Mouse (Mus musculus) embryonic stem cell, embryonic (primary cell): ENCODE measurements around the gene Eef1g.

Experiments used
- CTCF ChIA-PET, 4 experiments: fragments of 300-600 bp in 2 of 4; fragments of 350-600 bp in 2 of 4; sonication (Branson Sonifier 250); formaldehyde crosslinking; loops; one replicate each; lab custom pipeline; 2022; ENCODE audit warnings: inconsistent platforms in 2 of 4; lab: Charles Lee
- POLR2A ChIA-PET, 4 experiments: fragments of 300-600 bp in 2 of 4; fragments of 350-600 bp in 2 of 4; sonication (Branson Sonifier 250); formaldehyde crosslinking; loops; one replicate each; lab custom pipeline; 2022; ENCODE audit warnings: antibody characterized with exemption in 4 of 4, inconsistent platforms in 1 of 4; lab: Charles Lee

Gene Eef1g

DNA sequence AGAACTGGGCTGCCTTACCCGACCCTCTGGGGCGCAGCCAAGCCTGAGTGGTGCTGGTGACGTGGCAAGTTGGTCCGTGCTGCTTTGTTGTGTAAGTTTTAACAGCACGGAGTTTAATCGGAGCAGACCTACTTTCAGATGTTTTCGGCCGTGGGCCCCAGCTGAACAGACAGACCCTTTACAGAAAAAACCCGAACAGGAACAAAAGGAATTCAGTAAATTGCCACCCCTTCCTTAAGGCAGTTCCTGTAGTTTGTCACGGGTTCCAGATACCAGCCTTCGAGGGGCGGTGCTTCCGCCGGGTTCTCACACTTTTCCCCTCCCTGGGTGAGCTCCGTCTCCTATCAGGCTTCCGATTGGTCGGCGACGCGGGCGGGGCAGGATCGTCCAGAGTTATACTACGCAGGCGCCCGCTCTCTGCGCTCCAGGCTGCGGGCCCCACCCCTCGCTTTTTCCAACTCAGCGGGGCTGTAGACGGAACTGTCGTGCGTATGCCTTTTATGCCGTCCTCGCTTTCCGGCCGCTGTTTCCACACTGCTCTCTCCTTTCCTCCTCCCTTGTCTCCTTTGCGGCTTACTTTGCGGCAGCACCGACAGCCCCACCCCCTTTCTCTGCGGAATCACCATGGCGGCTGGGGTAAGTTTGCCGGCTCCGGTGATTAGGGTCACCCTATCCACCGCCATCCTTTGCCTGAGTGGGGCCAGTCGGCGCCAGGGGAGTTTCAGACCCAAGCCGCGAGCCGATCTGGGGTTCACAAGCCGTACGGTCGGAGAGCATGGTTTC, at the start of gene Eef1g:
Gene Eef1g, plus strand, starts transcription at position 452 of the 783 bp plus-strand sequence.
- POLR2A ChIA-PET = interaction anchor here (0.6 to 23.4 kb wide), 205 partner anchors 9 to 1701 kb away, joined by 3 to 604 read pairs (median 6); partner anchors contain the start of genes Gng3 (in 4 of the 4), Hnrnpul2 (in 4 of the 4), Ttc9c (in 4 of the 4) and Uqcc3 (in 4 of the 4)
- CTCF ChIA-PET = interaction anchor here in 3 of 4 experiments (0.5 to 1.9 kb wide), 15 partner anchors 11 to 1468 kb away, joined by 3 to 7 read pairs (median 3); partner anchors contain the start of genes Tut1 (in 2 of the 3) and Slc3a2 (in 1 of the 3)

DNA sequence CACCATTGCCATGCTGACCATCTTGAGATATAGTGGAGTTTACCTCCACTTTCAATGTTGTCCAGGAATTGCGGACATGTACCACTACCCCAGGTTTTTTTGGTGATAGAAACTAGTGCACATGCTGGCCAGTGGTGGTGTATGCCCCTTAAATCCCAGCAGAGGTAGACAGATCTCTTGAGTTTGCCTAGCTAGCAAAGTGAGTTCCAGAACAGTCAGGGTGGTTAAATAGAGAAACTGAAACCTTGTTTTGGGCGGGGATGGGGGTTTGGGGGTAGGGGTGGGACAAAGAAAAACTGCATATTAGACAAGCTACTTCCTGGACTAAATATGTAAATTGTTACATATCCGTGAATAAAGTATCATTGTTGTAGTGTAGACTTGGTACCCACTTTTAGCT, 47.8 kb upstream of the Eef1g start:
- ChIA-PET POLR2A (interaction anchor here in 3 of 4 experiments (0.8 to 16.7 kb wide), 53 partner anchors 9 to 206 kb away, joined by 3 to 191 read pairs (median 9); partner anchors contain the start of genes 1810009A15Rik (in 3 of the 3), Eef1g (in 3 of the 3), Gm49416 (in 3 of the 3) and Tmem179b (in 3 of the 3)), CTCF (interaction anchor here in 1 of 4 experiments (0.6 kb wide), 1 partner anchor 1641 kb away, joined by 3 read pairs; no protein-coding TSS in a partner anchor)

DNA sequence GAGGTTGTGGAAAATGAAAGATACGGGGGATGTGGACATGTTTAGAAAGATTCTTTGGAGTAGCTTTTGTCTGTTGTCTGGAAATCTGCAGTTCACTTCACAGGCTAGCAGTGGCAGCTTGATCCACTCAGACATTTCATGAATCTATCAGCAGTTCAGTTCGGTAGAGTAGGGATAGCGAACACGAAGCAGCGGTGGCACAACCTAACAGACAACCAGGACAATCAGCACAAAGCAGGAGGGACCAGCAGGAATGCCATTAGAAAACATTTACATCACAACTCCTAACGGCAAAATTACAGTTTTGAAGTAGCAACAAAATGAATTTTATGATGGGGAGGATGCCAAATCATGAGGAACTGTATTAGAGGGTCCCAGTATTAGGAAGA, 47.2 kb upstream of the Eef1g start:
- ChIA-PET CTCF (interaction anchor here in 2 of 4 experiments (0.8 to 1.0 kb wide), 2 partner anchors 89 to 201 kb away, joined by 3 read pairs; no protein-coding TSS in a partner anchor), POLR2A (interaction anchor here (0.7 to 16.7 kb wide), 87 partner anchors 8 to 206 kb away, joined by 3 to 191 read pairs (median 7); partner anchors contain the start of genes 1810009A15Rik (in 4 of the 4), Gm49416 (in 4 of the 4), Eef1g (in 3 of the 4) and Ganab (in 3 of the 4))

DNA sequence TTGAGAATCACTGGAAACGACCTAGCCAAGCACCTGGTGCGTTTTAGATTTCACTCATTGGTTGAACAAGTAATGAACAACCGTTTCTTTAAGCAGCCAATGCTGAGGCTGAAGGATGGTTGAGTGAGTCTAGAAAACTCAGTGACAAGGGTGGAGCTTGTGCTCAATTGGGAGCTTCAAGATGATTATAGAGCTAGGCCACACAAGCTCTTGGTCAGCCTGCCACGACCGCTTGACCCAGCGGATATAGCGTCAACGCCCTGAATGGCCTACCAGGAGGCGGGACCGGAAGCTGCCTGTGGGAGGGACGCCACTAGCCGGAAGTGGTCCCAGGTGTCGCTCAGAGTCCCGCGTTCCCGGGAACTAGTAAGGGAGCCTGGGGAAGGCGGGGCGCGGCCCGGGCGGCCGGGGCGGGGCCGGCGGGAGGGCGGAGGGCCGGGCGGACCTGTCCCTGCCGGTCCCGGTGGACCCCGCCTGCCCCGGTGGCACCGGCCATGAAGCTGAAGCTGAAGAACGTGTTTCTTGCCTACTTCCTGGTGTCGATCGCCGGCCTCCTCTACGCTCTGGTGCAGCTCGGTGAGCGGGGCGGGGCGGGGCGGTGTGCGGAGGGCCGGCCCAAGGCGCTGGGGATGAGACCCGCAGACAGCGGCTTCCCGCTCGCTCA, 46.6 kb upstream of the Eef1g start, which contains the start of gene B3gat3:
Gene B3gat3, plus strand, starts transcription at position 302 of the 664 bp plus-strand sequence.
- ChIA-PET CTCF (interaction anchor here in 3 of 4 experiments (0.8 to 1.2 kb wide), 4 partner anchors 9 to 202 kb away, joined by 3 read pairs; partner anchors contain the start of genes Eml3 (in 1 of the 3) and Rom1 (in 1 of the 3)), POLR2A (interaction anchor here (0.6 to 16.7 kb wide), 100 partner anchors 8 to 1438 kb away, joined by 3 to 191 read pairs (median 6); partner anchors contain the start of genes 1810009A15Rik (in 4 of the 4), Gm49416 (in 4 of the 4), Eef1g (in 3 of the 4) and Ganab (in 3 of the 4))

DNA sequence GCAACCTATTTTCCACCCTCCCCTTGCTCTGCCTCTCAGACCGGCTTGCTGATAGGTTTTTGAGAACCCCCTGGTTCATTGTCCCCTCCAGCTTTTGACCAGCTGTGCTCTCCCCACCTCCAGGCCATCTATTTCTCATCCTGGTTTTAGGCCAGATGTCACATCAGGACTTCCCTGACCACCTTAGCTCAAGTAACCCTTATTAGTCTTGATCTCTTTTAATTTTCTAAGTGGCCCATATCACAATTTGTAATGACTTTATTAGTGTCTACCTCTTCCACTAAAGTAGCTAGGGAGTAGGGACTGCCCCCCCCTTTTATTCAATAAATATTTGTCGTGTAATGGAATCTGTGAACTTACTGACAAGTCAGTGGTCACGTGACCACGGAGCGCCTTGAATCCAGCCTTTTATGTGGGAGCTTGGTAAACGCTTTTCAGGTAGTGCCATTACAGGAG, 46.0 kb upstream of the Eef1g start:
- CTCF ChIA-PET = interaction anchor here in 3 of 4 experiments (0.7 to 1.2 kb wide), 5 partner anchors 9 to 203 kb away, joined by 3 to 9 read pairs (median 3); partner anchors contain the start of genes Eml3 (in 1 of the 3) and Rom1 (in 1 of the 3)
- POLR2A ChIA-PET = interaction anchor here (0.6 to 16.7 kb wide), 86 partner anchors 8 to 1438 kb away, joined by 3 to 191 read pairs (median 6); partner anchors contain the start of genes 1810009A15Rik (in 4 of the 4), Gm49416 (in 4 of the 4), Eef1g (in 3 of the 4) and Eml3 (in 3 of the 4)

DNA sequence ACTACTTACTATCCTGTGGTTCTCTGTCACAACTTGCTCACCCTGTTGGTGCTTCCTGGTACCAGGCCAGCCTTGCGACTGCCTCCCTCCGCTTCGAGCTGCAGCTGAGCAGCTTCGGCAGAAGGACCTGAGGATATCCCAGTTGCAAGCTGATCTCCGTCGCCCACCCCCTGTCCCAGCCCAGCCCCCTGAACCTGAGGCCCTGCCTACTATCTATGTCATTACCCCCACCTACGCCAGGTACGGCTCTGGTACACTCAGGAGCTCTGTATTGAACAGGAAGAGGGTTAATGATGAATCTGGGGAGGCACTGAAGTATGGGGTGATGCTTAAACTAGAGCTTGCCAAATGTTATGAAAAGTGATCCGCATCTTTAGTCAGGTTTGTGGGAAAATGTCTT, 45.1 kb upstream of the Eef1g start:
- POLR2A ChIA-PET = interaction anchor here (0.6 to 16.7 kb wide), 43 partner anchors 8 to 206 kb away, joined by 3 to 191 read pairs (median 8); partner anchors contain the start of genes Eef1g (in 3 of the 4), 1810009A15Rik (in 2 of the 4), Eml3 (in 2 of the 4) and Ganab (in 2 of the 4)
- CTCF ChIA-PET = interaction anchor here in 2 of 4 experiments (0.7 to 1.2 kb wide), 4 partner anchors 18 to 1288 kb away, joined by 3 to 9 read pairs (median 4); no protein-coding TSS in a partner anchor

DNA sequence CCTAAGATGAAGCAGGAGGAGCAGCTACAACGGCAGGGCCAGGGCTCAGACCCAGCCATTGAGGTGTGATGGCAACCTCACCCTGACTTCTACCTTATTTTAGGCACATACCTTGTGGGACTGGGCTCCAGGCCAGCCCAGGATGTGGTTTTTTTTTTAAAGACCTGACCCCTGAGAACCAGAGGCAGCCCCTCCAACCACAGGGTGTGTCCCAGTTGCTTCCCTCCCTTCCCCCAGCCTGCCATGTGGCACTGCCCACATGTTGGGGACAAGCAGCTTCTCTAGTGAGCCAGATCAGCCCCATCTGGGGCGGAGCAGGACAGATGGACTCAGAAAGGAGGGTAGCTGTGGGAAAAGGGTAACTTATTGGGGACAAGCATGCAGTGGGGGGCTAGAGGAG, 40.1 kb upstream of the Eef1g start:
- CTCF ChIA-PET = no interaction called here
- POLR2A ChIA-PET = interaction anchor here (0.5 to 16.7 kb wide), 15 partner anchors 8 to 199 kb away, joined by 3 to 191 read pairs (median 6); partner anchors contain the start of genes Mta2 (in 3 of the 4), 1810009A15Rik (in 2 of the 4), Gm49416 (in 2 of the 4) and Tut1 (in 2 of the 4)

DNA sequence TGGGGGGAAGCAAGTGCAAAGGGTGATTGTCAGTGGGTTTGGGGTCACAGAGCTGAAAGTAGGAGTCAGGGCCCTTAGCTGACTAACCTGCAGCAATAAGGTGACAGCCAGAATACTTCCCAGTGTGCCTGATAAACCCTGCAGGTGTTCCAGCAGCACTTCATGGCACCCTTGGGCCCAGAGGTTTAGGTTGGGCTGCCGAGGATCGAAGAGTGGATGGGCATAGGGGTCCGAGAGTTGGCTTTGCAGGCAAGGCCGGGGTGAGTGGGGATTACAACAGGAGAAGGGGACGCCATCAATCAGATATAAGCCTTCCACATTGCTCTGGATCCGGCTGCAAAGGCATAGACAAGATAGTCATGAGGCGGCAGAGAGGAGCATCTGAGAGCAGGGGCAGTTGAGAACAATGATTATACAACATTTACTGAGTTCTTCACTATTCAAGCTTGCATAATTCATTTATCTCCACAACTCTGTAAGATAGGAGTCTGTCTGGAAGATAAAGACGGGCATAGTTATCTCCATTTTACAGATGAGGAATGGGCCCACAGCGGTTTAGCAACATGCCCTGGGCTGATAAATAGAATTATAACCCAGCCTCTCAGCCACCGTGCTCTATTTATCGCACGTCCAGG, 38.8 kb upstream of the Eef1g start:
- ChIA-PET CTCF (no interaction called here), POLR2A (interaction anchor here in 3 of 4 experiments (0.6 to 16.7 kb wide), 12 partner anchors 9 to 1597 kb away, joined by 3 to 191 read pairs (median 8); partner anchors contain the start of genes Mta2 (in 2 of the 3), 1810009A15Rik (in 1 of the 3), Cpsf7 (in 1 of the 3) and Ganab (in 1 of the 3))

DNA sequence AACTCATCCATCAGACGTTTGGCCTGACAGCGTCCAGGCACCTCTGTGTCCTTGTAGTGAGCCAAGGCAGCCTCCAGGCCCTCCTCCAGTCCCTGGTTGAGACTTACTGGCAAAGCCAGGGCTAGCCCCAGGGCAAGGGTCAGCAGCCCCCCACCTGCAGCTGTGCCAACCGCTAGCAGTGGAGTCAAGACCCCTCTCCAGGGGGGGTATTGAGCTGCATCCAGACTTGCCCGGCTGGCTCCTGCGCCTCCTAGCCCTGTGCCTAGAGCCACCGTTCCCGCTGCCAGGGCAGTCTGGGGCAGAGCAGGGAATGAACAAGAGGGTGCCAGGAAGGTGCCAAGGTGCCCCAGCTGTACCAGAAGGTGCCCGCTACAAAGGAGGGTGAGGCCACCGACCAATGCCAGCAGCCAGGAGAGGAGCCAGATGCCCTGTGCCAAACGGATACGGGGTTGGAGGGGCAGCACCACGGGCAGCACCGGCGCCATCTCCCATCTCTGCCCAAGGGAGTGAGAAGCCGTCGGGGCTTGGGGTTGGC, 38.1 kb upstream of the Eef1g start:
- ChIA-PET CTCF (interaction anchor here in 1 of 4 experiments (1.0 to 1.5 kb wide), 2 partner anchors 8 to 13 kb away, joined by 3 to 5 read pairs; partner anchors contain the start of gene Mta2), POLR2A (interaction anchor here (0.6 to 16.7 kb wide), 36 partner anchors 8 to 1596 kb away, joined by 3 to 191 read pairs (median 4); partner anchors contain the start of genes Mta2 (in 3 of the 4), 1810009A15Rik (in 2 of the 4), B3gat3 (in 2 of the 4) and Eef1g (in 2 of the 4))

DNA sequence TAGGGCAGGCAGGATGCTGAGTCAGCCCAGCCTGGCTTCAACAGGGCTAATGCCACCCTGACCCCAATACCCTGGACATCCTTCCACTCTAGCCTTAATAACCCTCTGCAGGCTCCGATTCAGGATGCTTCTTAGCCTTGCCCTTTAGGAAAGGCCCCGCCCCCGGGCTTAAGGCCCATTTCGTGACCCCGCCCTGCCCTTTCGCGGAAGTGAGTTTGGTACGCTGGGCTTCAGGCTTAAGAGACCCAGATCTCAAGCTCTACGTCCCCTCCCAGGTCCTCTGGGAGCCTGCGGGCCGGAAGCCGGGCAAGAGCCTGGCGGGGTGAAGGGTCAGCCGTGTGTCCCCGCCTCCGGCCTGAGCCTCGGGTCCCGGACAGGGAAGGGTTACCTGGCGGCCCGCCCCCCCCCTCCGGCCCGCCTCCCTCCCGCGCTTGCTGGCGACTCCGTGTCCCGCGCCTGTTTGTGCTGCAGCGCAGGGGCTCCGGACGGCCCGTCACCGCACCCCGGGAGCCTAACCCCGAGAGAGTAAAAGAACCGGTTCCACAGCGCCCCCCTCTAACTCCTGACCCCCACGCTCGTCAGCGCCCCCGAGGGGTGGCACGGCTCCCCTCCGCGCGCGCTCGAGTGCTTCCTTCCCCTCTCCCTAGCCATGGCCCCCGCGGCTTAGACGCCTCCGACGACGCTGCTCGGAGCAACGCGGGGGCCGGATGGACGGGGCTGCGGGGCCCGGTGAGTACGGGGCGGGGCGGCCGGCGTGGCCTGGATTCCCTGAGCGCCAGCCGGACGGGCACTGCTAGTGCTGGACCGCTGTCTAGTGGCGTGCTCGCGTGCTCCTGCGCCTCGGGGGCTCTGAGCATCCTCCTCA, 37.4 kb upstream of the Eef1g start, which contains the start of the genes Rom1 and Eml3:
Gene Rom1, minus strand, starts transcription at position 133 of the 865 bp plus-strand sequence.
Gene Eml3, plus strand, starts transcription at position 329 of the 865 bp plus-strand sequence.
- CTCF ChIA-PET = interaction anchor here in 2 of 4 experiments (0.6 to 1.5 kb wide), 3 partner anchors 9 to 12 kb away, joined by 3 to 5 read pairs (median 3); partner anchors contain the start of gene Mta2 (in 1 of the 2)
- POLR2A ChIA-PET = interaction anchor here (0.6 to 16.7 kb wide), 44 partner anchors 8 to 213 kb away, joined by 3 to 191 read pairs (median 4); partner anchors contain the start of genes 1810009A15Rik (in 3 of the 4), Gm49416 (in 3 of the 4), Mta2 (in 3 of the 4) and B3gat3 (in 2 of the 4)

DNA sequence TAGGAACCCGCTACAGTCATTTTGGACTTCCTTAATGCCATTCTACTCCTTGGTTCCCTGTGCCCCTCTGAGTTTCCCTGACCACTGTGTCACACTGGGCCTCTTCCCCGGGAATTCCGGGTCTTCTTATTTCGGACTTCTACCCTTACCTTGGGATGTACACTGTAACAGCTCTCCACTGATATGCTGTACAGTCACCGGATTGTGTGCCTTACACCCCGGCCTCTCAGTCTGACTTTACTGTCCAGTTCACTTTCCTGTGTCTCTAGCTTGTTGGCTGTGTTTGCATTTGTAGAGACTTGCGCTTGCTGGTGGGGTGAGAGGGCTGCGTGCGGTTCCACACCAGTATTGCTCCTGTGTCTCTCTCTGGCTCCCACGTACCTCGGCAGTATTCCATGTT, 36.7 kb upstream of the Eef1g start:
- ChIA-PET CTCF (interaction anchor here in 1 of 4 experiments (1.5 kb wide), 1 partner anchor 9 kb away, joined by 3 read pairs; no protein-coding TSS in a partner anchor), POLR2A (interaction anchor here (0.6 to 16.7 kb wide), 38 partner anchors 10 to 1196 kb away, joined by 3 to 191 read pairs (median 5); partner anchors contain the start of genes Mta2 (in 3 of the 4), 1810009A15Rik (in 2 of the 4), B3gat3 (in 2 of the 4) and Eef1g (in 2 of the 4))

DNA sequence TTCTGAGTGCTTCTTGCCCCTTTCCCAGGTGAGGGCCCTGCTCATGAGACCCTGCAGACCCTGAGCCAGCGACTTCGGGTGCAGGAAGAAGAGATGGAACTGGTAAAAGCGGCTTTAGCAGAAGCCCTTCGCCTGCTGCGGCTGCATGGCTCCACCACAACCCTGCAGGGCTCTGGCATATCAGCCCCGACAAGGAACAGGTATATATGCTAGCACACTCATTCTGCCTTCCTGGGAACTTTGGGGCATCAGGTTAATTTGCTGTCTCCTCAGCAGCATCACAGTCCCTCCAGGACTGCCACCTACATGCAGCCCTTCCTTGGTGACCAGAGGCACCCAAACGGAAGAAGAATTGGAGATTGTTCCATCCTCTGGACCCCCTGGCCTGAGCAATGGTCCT, 36.1 kb upstream of the Eef1g start:
- CTCF ChIA-PET = interaction anchor here in 1 of 4 experiments (0.5 kb wide), 1 partner anchor 28 kb away, joined by 4 read pairs; no protein-coding TSS in a partner anchor
- POLR2A ChIA-PET = interaction anchor here (0.6 to 16.7 kb wide), 35 partner anchors 9 to 1196 kb away, joined by 3 to 191 read pairs (median 4); partner anchors contain the start of genes Mta2 (in 3 of the 4), 1810009A15Rik (in 2 of the 4), B3gat3 (in 2 of the 4) and Eef1g (in 2 of the 4)

DNA sequence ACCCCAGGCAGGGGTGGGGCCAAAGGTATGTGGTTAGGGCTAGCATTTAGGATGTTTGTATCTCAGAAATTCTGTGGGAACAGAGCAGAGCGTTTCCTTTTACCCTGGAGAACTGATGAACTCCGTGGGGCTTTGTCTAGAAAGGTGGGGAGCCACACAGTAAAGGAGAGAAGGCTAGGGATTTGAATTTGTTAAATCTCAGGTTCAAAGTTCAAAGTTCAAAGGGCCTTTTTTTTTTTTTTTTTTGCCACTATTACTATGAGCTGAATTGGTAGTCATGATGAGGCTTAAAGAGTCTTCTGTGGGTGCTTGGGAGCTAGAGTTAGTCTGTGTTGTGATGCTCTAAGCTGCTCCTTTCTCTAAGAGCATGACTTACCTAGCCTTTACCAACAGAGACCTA, 30.1 kb upstream of the Eef1g start:
- ChIA-PET POLR2A (interaction anchor here in 3 of 4 experiments (0.6 to 2.8 kb wide), 20 partner anchors 9 to 1097 kb away, joined by 3 to 18 read pairs (median 4); partner anchors contain the start of genes 1810009A15Rik (in 2 of the 3), Eef1g (in 2 of the 3), Gm49416 (in 2 of the 3) and Tut1 (in 2 of the 3)), CTCF (interaction anchor here in 1 of 4 experiments (0.6 to 1.1 kb wide), 2 partner anchors 9 to 146 kb away, joined by 3 read pairs; no protein-coding TSS in a partner anchor)
